Mouse (Mus musculus): ENCODE measurements at regions not wholly inside any gene's neighbourhood (a gene's known extent, or its start where the extent isn't known, plus 50 kb on each side); places are given as distances from the start of the nearest gene placed in this dataset.

- H3K4me1 ChIP-seq: peaks cover 19% of the 10 kb centered on the region
- no peak overlapping the region for H3K4me3 ChIP-seq
- H3K9me3 ChIP-seq: no peaks in the 10 kb centered on the region
- no peaks in the 10 kb centered on the region for H3K36me3 ChIP-seq (replicated peaks)
- no peak for DNase-seq (ENCODE audit: low spot score)
- H3K27ac ChIP-seq (replicated peaks): peak overlapping the region; percentile 65
- WGBS: 58% methylated on average over 1 of the region's 1 CpGs
- peaks cover 3% of the 10 kb centered on the region; the same call in 1 of the 2 replicates for H3K27me3 ChIP-seq (replicated peaks; ENCODE audit: low read depth, poor library complexity, severe bottlenecking)
Measured at GRCm38 (mm10) chr10:92081199-92081598, 641.0 kb downstream of the Nedd1 start.

- 0 out of 2 replicates have a peak overlapping the region, but pooled peaks have one; percentile 10 for H3K27ac ChIP-seq (replicated peaks)
- H3K36me3 ChIP-seq (replicated peaks): no peaks in the 10 kb centered on the region
- WGBS: 28% methylated on average over 4 of the region's 4 CpGs
- no peak overlapping the region for H3K4me3 ChIP-seq
- DNase-seq (ENCODE audit: low spot score): peak; percentile 22
- peaks cover 3% of the 10 kb centered on the region; the same call in 1 of the 2 replicates for H3K27me3 ChIP-seq (replicated peaks; ENCODE audit: low read depth, poor library complexity, severe bottlenecking)
- peaks cover 25% of the 10 kb centered on the region for H3K4me1 ChIP-seq
- no peaks in the 10 kb centered on the region for H3K9me3 ChIP-seq
Measured at GRCm38 (mm10) chr10:92079421-92079820, 642.8 kb downstream of the Nedd1 start.

GRCm38 (mm10) chr10:92077291-92077690 is 644.9 kb downstream of the Nedd1 start:
- peaks cover 3% of the 10 kb centered on the region; the same call in 1 of the 2 replicates for H3K27me3 ChIP-seq (replicated peaks; ENCODE audit: low read depth, poor library complexity, severe bottlenecking)
- WGBS: 86% methylated on average over 3 of the region's 3 CpGs
- peaks cover 39% of the 10 kb centered on the region for H3K4me1 ChIP-seq
- H3K4me3 ChIP-seq: no peak overlapping the region
- no peak for DNase-seq (ENCODE audit: low spot score)
- no peaks in the 10 kb centered on the region for H3K36me3 ChIP-seq (replicated peaks)
- H3K9me3 ChIP-seq: no peaks in the 10 kb centered on the region
- no peak overlapping the region for H3K27ac ChIP-seq (replicated peaks)

GRCm38 (mm10) chr10:92076754-92077153 is 645.5 kb downstream of the Nedd1 start:
- Histone ChIP-seq H3K27me3 (replicated peaks; ENCODE audit: low read depth, poor library complexity, severe bottlenecking) (peaks cover 3% of the 10 kb centered on the region; the same call in 1 of the 2 replicates), H3K27ac (replicated peaks) (no peak overlapping the region), H3K4me3 (no peak overlapping the region), H3K9me3 (no peaks in the 10 kb centered on the region), H3K36me3 (replicated peaks) (no peaks in the 10 kb centered on the region), H3K4me1 (peaks cover 39% of the 10 kb centered on the region)
- 52% methylated on average over 3 of the region's 3 CpGs for WGBS
- no peak for DNase-seq (ENCODE audit: low spot score)

GRCm38 (mm10) chr10:92075469-92075868 is 646.8 kb downstream of the Nedd1 start:
- no peak for DNase-seq (ENCODE audit: low spot score)
- H3K4me3 ChIP-seq: no peak overlapping the region
- WGBS: 53% methylated on average over 8 of the region's 8 CpGs
- peaks cover 31% of the 10 kb centered on the region for H3K4me1 ChIP-seq
- no peaks in the 10 kb centered on the region for H3K9me3 ChIP-seq
- no peak overlapping the region for H3K27ac ChIP-seq (replicated peaks)
- no peaks in the 10 kb centered on the region for H3K36me3 ChIP-seq (replicated peaks)
- H3K27me3 ChIP-seq (replicated peaks; ENCODE audit: low read depth, poor library complexity, severe bottlenecking): peaks cover 3% of the 10 kb centered on the region; the same call in 1 of the 2 replicates

- H3K36me3 ChIP-seq (replicated peaks): no peaks in the 10 kb centered on the region
- H3K27me3 ChIP-seq (replicated peaks; ENCODE audit: low read depth, poor library complexity, severe bottlenecking): peaks cover 3% of the 10 kb centered on the region; the same call in 1 of the 2 replicates
- H3K4me1 ChIP-seq: peaks cover 25% of the 10 kb centered on the region
- no peak overlapping the region for H3K27ac ChIP-seq (replicated peaks)
- no peak overlapping the region for H3K4me3 ChIP-seq
- 90% methylated on average over 11 of the region's 11 CpGs for WGBS
- DNase-seq (ENCODE audit: low spot score): no peak
- H3K9me3 ChIP-seq: no peaks in the 10 kb centered on the region
Measured at GRCm38 (mm10) chr10:92074698-92075394, 647.4 kb downstream of the Nedd1 start.

GRCm38 (mm10) chr10:92073873-92074390 is 648.3 kb downstream of the Nedd1 start:
- H3K36me3 ChIP-seq (replicated peaks): no peaks in the 10 kb centered on the region
- H3K27ac ChIP-seq (replicated peaks): peak overlapping the region; percentile 51
- peak; percentile 17 for DNase-seq (ENCODE audit: low spot score)
- no peak overlapping the region for H3K4me3 ChIP-seq
- 35% methylated on average over 5 of the region's 5 CpGs for WGBS
- no peaks in the 10 kb centered on the region for H3K9me3 ChIP-seq
- H3K4me1 ChIP-seq: peaks cover 20% of the 10 kb centered on the region
- peaks cover 3% of the 10 kb centered on the region; the same call in 1 of the 2 replicates for H3K27me3 ChIP-seq (replicated peaks; ENCODE audit: low read depth, poor library complexity, severe bottlenecking)

GRCm38 (mm10) chr10:92044783-92045182 is 677.4 kb downstream of the Nedd1 start:
- H3K4me1 ChIP-seq: peaks cover 5% of the 10 kb centered on the region; the same call in 1 of the 2 replicates
- no peak overlapping the region for H3K27ac ChIP-seq (replicated peaks)
- no peaks in the 10 kb centered on the region for H3K36me3 ChIP-seq (replicated peaks)
- H3K9me3 ChIP-seq: no peaks in the 10 kb centered on the region
- no peaks in the 10 kb centered on the region for H3K27me3 ChIP-seq (replicated peaks; ENCODE audit: low read depth, poor library complexity, severe bottlenecking)
- H3K4me3 ChIP-seq: no peak overlapping the region
- no peak for DNase-seq (ENCODE audit: low spot score)

- no peaks in the 10 kb centered on the region for H3K9me3 ChIP-seq
- H3K4me1 ChIP-seq: no peaks in the 10 kb centered on the region
- no peaks in the 10 kb centered on the region for H3K27me3 ChIP-seq (replicated peaks; ENCODE audit: low read depth, poor library complexity, severe bottlenecking)
- H3K27ac ChIP-seq (replicated peaks): no peak overlapping the region
- DNase-seq (ENCODE audit: low spot score): no peak
- WGBS: 43% methylated on average over 3 of the region's 3 CpGs
- H3K36me3 ChIP-seq (replicated peaks): no peaks in the 10 kb centered on the region
- H3K4me3 ChIP-seq: no peak overlapping the region
Measured at GRCm38 (mm10) chr10:92036176-92036575, 686.0 kb downstream of the Nedd1 start.

- Histone ChIP-seq H3K27me3 (replicated peaks; ENCODE audit: low read depth, poor library complexity, severe bottlenecking) (no peaks in the 10 kb centered on the region), H3K9me3 (no peaks in the 10 kb centered on the region), H3K36me3 (replicated peaks) (no peaks in the 10 kb centered on the region), H3K4me3 (no peak overlapping the region), H3K27ac (replicated peaks) (no peak overlapping the region), H3K4me1 (no peaks in the 10 kb centered on the region)
- no peak for DNase-seq (ENCODE audit: low spot score)
- WGBS: 87% methylated on average over 4 of the region's 4 CpGs
Measured at GRCm38 (mm10) chr10:92030221-92030620, 692.0 kb downstream of the Nedd1 start.

- no peaks in the 10 kb centered on the region for H3K27me3 ChIP-seq (replicated peaks; ENCODE audit: low read depth, poor library complexity, severe bottlenecking)
- DNase-seq (ENCODE audit: low spot score): no peak
- H3K4me1 ChIP-seq: no peaks in the 10 kb centered on the region
- 82% methylated on average over 1 of the region's 1 CpGs for WGBS
- no peak overlapping the region for H3K4me3 ChIP-seq
- H3K27ac ChIP-seq (replicated peaks): no peak overlapping the region
- no peaks in the 10 kb centered on the region for H3K9me3 ChIP-seq
- H3K36me3 ChIP-seq (replicated peaks): no peaks in the 10 kb centered on the region
Measured at GRCm38 (mm10) chr10:92024203-92024602, 698.0 kb downstream of the Nedd1 start.

- H3K9me3 ChIP-seq: no peaks in the 10 kb centered on the region
- no peak for DNase-seq (ENCODE audit: low spot score)
- H3K4me3 ChIP-seq: no peak overlapping the region
- no peaks in the 10 kb centered on the region for H3K4me1 ChIP-seq
- H3K36me3 ChIP-seq (replicated peaks): no peaks in the 10 kb centered on the region
- 88% methylated on average over 1 of the region's 1 CpGs for WGBS
- H3K27me3 ChIP-seq (replicated peaks; ENCODE audit: low read depth, poor library complexity, severe bottlenecking): no peaks in the 10 kb centered on the region
- H3K27ac ChIP-seq (replicated peaks): no peak overlapping the region
Measured at GRCm38 (mm10) chr10:92021036-92021435, 701.2 kb downstream of the Nedd1 start.

- Histone ChIP-seq H3K9me3 (no peaks in the 10 kb centered on the region), H3K4me1 (no peaks in the 10 kb centered on the region; the same call in 1 of the 2 replicates), H3K27me3 (replicated peaks; ENCODE audit: low read depth, poor library complexity, severe bottlenecking) (no peaks in the 10 kb centered on the region), H3K27ac (replicated peaks) (no peak overlapping the region), H3K36me3 (replicated peaks) (no peaks in the 10 kb centered on the region), H3K4me3 (no peak overlapping the region)
- 34% methylated on average over 10 of the region's 10 CpGs for WGBS
- DNase-seq (ENCODE audit: low spot score): peak; percentile 20
Measured at GRCm38 (mm10) chr10:92009551-92009950, 712.7 kb downstream of the Nedd1 start.
